Mouse (Mus musculus): ENCODE measurements around the gene Lrif1. TPM values are rescaled to one million over a fixed set of nuclear protein-coding genes. Genes with fewer than 3 reads are reported as not detected.

Gene Lrif1
- polyA plus RNA-seq (2012; rRNA removed; ENCODE audit: low replicate concordance) = 2.1 and 3.2 TPM in 2 replicates

GRCm38 (mm10) chr3:106684830-106685229 lies at the start of gene Lrif1:
Gene Lrif1 (plus strand): TSS chr3:106684987.

Other genes starting within 250 kb of the Lrif1 start
- 6.7 and 8.7 TPM in 2 replicates for gene Dennd2d, start 202.6 kb upstream of the Lrif1 start, polyA plus RNA-seq (2012; rRNA removed; ENCODE audit: low replicate concordance)
- gene Dram2, start 137.2 kb upstream of the Lrif1 start, polyA plus RNA-seq (2012; rRNA removed; ENCODE audit: low replicate concordance) = 69.6 and 110 TPM in 2 replicates
- 22.9 and 24.4 TPM in 2 replicates for gene Cept1, start 137.2 kb upstream of the Lrif1 start, polyA plus RNA-seq (2012; rRNA removed; ENCODE audit: low replicate concordance)
- 13.1 and 17.1 TPM in 2 replicates for gene Cd53, start 105.2 kb downstream of the Lrif1 start, polyA plus RNA-seq (2012; rRNA removed; ENCODE audit: low replicate concordance)
- not detected in 2 replicates for gene Olfr266, start 141.3 kb downstream of the Lrif1 start, polyA plus RNA-seq (2012; rRNA removed; ENCODE audit: low replicate concordance)